Mouse (Mus musculus) liver, embryonic 14.5 days (tissue): Measurements from ENCODE around the gene Clpb. TPM values are rescaled to one million over a fixed set of nuclear protein-coding genes. Genes with fewer than 3 reads are reported as not detected.

ENCODE experiments used
- ATAC-seq: fragments of 200-750 bp; cut with Nextera tagmentation; 2 replicates; pipeline ENCODE4 v1.8.0; 2017; ENCODE audit warnings: moderate number of reproducible peaks, mild to moderate bottlenecking, moderate library complexity; ENCODE audit not compliant: insufficient read depth
- DNase-seq, 3 experiments: peaks; one replicate each; pipeline ENCODE4 v3.0.0-alpha.2; 2012 to 2013; ENCODE audit warnings: low read depth in 3 of 3, low spot score in 3 of 3
- H3K27ac ChIP-seq: fragments of 300-500 bp; sonication (generic); 2 replicates; pipeline ENCODE4 v1.5.1; 2014; ENCODE audit warnings: moderate library complexity, mild to moderate bottlenecking, control low read depth, inconsistent platforms
- H3K27me3 ChIP-seq: fragments of 300-500 bp; sonication (generic); 2 replicates; pipeline ENCODE4 v1.6.1; 2014; ENCODE audit warnings: mild to moderate bottlenecking, low read length, moderate library complexity; ENCODE audit not compliant: control insufficient read depth, insufficient read depth
- H3K36me3 ChIP-seq: fragments of 300-500 bp; sonication (generic); replicated peaks from 2 replicates; pipeline ENCODE4 v1.6.1; 2014; ENCODE audit warnings: low read depth; ENCODE audit not compliant: control insufficient read depth, insufficient read depth
- H3K4me1 ChIP-seq, 2 experiments: fragments of 200-500 bp in 1 of 2; fragments of 300-500 bp in 1 of 2; sonication (generic) in 1 of 2; replicated peaks; 2 replicates each; pipeline ENCODE4 v1.6.1; 2012 to 2014; ENCODE audit warnings: antibody characterized with exemption in 1 of 2, inconsistent platforms in 1 of 2, low read length in 1 of 2; ENCODE audit not compliant: control insufficient read depth in 2 of 2, insufficient read depth in 2 of 2
- H3K4me2 ChIP-seq: fragments of 300-500 bp; sonication (generic); 2 replicates; pipeline ENCODE4 v1.6.1; 2014; ENCODE audit warnings: low read depth, mild to moderate bottlenecking, control low read depth, moderate library complexity
- H3K4me3 ChIP-seq, 2 experiments: fragments of 200-500 bp in 1 of 2; fragments of 300-500 bp in 1 of 2; sonication (generic) in 1 of 2; 2 replicates each; pipeline ENCODE4 v1.5.1; 2012 to 2014; ENCODE audit warnings: low read depth in 2 of 2, low read length in 2 of 2, mild to moderate bottlenecking in 2 of 2, control low read depth in 1 of 2, inconsistent platforms in 1 of 2, moderate library complexity in 1 of 2; ENCODE audit not compliant: insufficient read depth in 1 of 2
- H3K9ac ChIP-seq: fragments of 300-500 bp; sonication (generic); replicated peaks from 2 replicates; pipeline ENCODE4 v1.6.1; 2014; ENCODE audit warnings: mild to moderate bottlenecking, control low read depth, moderate library complexity
- H3K9me3 ChIP-seq: fragments of 300-500 bp; sonication (generic); 2 replicates; pipeline ENCODE4 v1.6.1; 2016; ENCODE audit warnings: low read length, mixed read lengths; ENCODE audit not compliant: control insufficient read depth
- CTCF ChIP-seq: IDR thresholded peaks from 2 replicates; pipeline ENCODE4 v1.5.1; 2016; ENCODE audit warnings: antibody characterized with exemption, low read depth, control low read depth
- EP300 ChIP-seq: IDR thresholded peaks from 2 replicates; pipeline ENCODE4 v1.6.1; 2016; ENCODE audit warnings: antibody characterized with exemption, low read depth
- WGBS: fragments of 180-500 bp; shearing (Covaris S2); extraction: QIAGEN DNeasy Blood & Tissue Kit; methylation state at CpG from one replicate; pipeline ENCODE4 v1.1.7; 2014; ENCODE audit not compliant: insufficient replicate concordance; 5-methylcytosine and 5-hydroxymethylcytosine counted together
- polyA plus RNA-seq, 2 experiments: library from polyadenylated mRNA; depleted of rRNA in 1 of 2; stranded (reverse) in 1 of 2; unstranded in 1 of 2; fragments of >200 nt; fragmentation: Nextera tagmentation in 1 of 2; extraction: Ambion mirVana in 1 of 2; gene quantifications; 2 replicates each; pipeline versions ENCODE4 v1.2.1 to v1.2.3; 2012 to 2014

Clpb gene
- polyA plus RNA-seq, 2 experiments, result 8.3 to 18.7 TPM

- no peak overlapping the region for H3K4me2 ChIP-seq
- no peak overlapping the region for H3K4me3 ChIP-seq
- ATAC-seq (no peak), DNase-seq (no peak)
- 80% methylated on average over 1 of the region's 1 CpGs for WGBS
- TF ChIP-seq EP300 (no peak), CTCF (no peak)
- no peaks in the 10 kb centered on the region for H3K9me3 ChIP-seq
- no peak overlapping the region for H3K27ac ChIP-seq
- H3K27me3 ChIP-seq, result no peaks in the 10 kb centered on the region
- H3K36me3 ChIP-seq, result no peaks in the 10 kb centered on the region
- H3K4me1 ChIP-seq, result no peaks in the 10 kb centered on the region
- no peak overlapping the region for H3K9ac ChIP-seq
Measured at GRCm38 (mm10) chr7:101732096-101732495, 68.7 kb downstream of the Clpb start.

- Histone ChIP-seq H3K4me2 (no peak overlapping the region), H3K4me3 (no peak overlapping the region), H3K9me3 (no peaks in the 10 kb centered on the region), H3K36me3 (no peaks in the 10 kb centered on the region), H3K9ac (no peak overlapping the region), H3K27me3 (no peaks in the 10 kb centered on the region), H3K4me1 (peaks cover 5 to 6% of the 10 kb centered on the region in 2 experiments; a peak in 3 of 4 replicates), H3K27ac (no peak overlapping the region)
- 70% methylated on average over 2 of the region's 2 CpGs for WGBS
- TF ChIP-seq EP300 (no peak), CTCF (no peak)
- no peak for ATAC-seq
- no peak for DNase-seq
Measured at GRCm38 (mm10) chr7:101733042-101733441, 69.6 kb downstream of the Clpb start.

GRCm38 (mm10) chr7:101735297-101735696, 71.9 kb downstream of the Clpb start:
- TF ChIP-seq CTCF (no peak), EP300 (no peak)
- Histone ChIP-seq H3K27ac (no peak overlapping the region), H3K36me3 (no peaks in the 10 kb centered on the region), H3K9ac (no peak overlapping the region), H3K4me2 (no peak overlapping the region), H3K4me1 (peaks cover 5 to 9% of the 10 kb centered on the region in 2 experiments; a peak in 3 of 4 replicates), H3K27me3 (no peaks in the 10 kb centered on the region), H3K9me3 (no peaks in the 10 kb centered on the region), H3K4me3 (no peak overlapping the region)
- ATAC-seq, result no peak
- WGBS, result 88% methylated on average over 1 of the region's 1 CpGs
- no peak for DNase-seq

- no peaks in the 10 kb centered on the region for H3K36me3 ChIP-seq
- DNase-seq (peak in 1 of 3 experiments; percentile 17), ATAC-seq (peak; percentile 47; the same call in 1 of the 2 replicates)
- no peak overlapping the region for H3K27ac ChIP-seq
- no peaks in the 10 kb centered on the region for H3K27me3 ChIP-seq
- H3K9me3 ChIP-seq, result no peaks in the 10 kb centered on the region
- H3K4me1 ChIP-seq, result peaks cover 5 to 9% of the 10 kb centered on the region in 2 experiments; a peak in 3 of 4 replicates
- H3K9ac ChIP-seq, result no peak overlapping the region
- no peak for TF ChIP-seq EP300
- no peak for TF ChIP-seq CTCF
- H3K4me2 ChIP-seq, result no peak overlapping the region
- no peak overlapping the region for H3K4me3 ChIP-seq
- 51% methylated on average over 3 of the region's 3 CpGs for WGBS
Measured at GRCm38 (mm10) chr7:101737735-101738134, 74.3 kb downstream of the Clpb start.

GRCm38 (mm10) chr7:101739602-101740001, 76.2 kb downstream of the Clpb start:
- no peak for DNase-seq

More at GRCm38 (mm10) chr7:101739602-101740001, 76.2 kb downstream of the Clpb start:
- Histone ChIP-seq H3K4me2 (no peak overlapping the region), H3K27me3 (no peaks in the 10 kb centered on the region), H3K27ac (no peak overlapping the region), H3K36me3 (no peaks in the 10 kb centered on the region), H3K9me3 (no peaks in the 10 kb centered on the region), H3K9ac (no peak overlapping the region), H3K4me1 (peaks cover 5 to 9% of the 10 kb centered on the region in 2 experiments; a peak in 3 of 4 replicates), H3K4me3 (no peak overlapping the region)
- 44% methylated on average over 1 of the region's 1 CpGs for WGBS
- TF ChIP-seq EP300 (no peak), CTCF (no peak)
- ATAC-seq, result no peak
